Mouse (Mus musculus): ENCODE data around the gene Galns. TPM values are rescaled to one million over a fixed set of nuclear protein-coding genes. Genes with fewer than 3 reads are reported as not detected.

Galns gene
- total RNA-seq, 1 experiment from 2014 or later = 12.8 TPM

GRCm38 (mm10) chr8:122548331-122548730 lies 62.9 kb downstream of the Galns start:
- ATAC-seq (replicated peaks; ENCODE audit: low read depth, poor library complexity, severe bottlenecking) = no peak

- peak; percentile 78 for ATAC-seq (replicated peaks; ENCODE audit: low read depth, poor library complexity, severe bottlenecking)
Observed at GRCm38 (mm10) chr8:122547815-122548214, 63.4 kb downstream of the Galns start.

DNA sequence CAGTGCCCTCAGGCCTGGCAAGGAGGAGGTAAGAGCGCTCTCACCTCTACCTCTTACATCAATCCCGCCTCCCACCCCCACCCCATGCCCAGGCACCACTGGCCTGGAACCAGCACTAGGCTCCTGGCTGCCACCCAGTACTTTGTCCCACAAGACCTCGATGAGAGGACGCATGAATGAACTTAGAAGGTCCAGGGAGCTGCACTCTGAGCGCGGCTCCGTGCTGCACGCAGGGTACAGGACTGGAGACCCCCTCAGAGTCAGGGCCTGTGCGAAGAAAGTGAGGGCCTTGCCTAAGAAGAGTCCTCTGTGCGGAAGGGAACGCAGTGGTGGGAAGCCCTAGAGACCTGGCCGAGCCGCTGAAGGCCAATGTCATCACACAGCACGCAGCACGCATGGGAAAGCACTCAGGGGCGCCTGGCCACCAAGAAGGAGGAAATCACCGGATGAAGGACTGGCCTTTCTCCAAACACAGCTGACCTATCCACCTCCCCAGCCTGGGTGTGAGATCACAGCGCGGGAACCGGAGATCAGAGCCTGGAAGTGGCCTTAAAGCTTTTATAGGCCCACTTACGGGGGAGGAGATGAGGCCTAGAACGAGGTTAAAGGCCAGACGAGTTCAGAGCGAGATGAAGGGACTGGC lies 64.3 kb downstream of the Galns start:
- no peak for ATAC-seq (replicated peaks; ENCODE audit: low read depth, poor library complexity, severe bottlenecking)

DNA sequence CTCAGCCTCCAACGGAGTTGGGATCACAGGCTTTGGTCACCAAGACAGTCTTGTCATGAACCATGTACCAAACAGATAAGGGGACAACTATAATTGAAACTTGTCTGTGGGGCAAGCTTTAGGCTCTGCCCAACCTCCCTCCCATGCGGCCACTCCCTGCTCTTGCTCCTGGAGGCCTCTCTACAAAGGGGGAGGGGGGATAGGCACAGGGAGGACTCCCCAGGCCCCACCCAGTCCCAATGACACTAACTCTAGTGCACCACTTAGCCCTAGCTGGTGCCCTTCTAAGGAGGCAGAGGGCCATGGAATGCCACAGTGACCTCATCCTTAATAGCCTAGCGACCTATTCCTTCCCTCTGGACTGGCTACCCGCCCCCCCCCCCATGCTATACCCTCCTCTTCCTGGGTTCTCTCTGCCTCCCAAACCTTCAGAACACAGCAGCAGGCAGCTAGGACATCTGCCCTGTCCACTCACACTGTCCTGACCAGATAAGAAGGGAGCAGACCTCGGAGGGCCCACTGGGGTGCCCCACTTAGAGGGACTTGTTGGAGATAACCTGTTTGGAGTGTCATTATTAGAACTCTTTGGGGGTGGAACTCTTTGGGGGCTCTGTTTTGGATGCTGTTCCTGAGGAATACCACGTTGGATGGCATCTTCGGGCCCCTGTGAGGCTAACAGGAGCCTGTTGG lies 65.1 kb downstream of the Galns start:
- ATAC-seq (replicated peaks; ENCODE audit: low read depth, poor library complexity, severe bottlenecking) = no peak; the same call in 1 of the 2 replicates

DNA sequence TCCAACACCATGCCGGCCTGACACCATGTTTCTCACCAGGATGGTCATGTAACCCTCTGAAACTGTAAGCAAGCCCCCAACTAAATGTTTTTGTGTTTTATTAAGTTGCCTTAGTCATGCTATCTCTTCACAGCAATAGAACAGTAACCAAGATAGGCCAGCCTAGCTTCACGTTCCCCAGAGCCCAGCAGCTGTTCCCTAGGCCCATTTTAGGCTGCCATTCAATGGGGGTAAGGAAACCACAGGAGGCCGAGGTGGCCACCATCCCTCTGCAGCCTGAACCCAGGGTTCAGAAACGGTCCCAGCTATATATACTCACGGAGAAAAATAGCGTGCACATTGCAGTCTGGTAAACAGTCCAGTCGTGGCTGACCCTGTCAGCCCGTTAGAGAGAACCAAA lies 67.1 kb downstream of the Galns start:
- ATAC-seq (replicated peaks; ENCODE audit: low read depth, poor library complexity, severe bottlenecking) = no peak

DNA sequence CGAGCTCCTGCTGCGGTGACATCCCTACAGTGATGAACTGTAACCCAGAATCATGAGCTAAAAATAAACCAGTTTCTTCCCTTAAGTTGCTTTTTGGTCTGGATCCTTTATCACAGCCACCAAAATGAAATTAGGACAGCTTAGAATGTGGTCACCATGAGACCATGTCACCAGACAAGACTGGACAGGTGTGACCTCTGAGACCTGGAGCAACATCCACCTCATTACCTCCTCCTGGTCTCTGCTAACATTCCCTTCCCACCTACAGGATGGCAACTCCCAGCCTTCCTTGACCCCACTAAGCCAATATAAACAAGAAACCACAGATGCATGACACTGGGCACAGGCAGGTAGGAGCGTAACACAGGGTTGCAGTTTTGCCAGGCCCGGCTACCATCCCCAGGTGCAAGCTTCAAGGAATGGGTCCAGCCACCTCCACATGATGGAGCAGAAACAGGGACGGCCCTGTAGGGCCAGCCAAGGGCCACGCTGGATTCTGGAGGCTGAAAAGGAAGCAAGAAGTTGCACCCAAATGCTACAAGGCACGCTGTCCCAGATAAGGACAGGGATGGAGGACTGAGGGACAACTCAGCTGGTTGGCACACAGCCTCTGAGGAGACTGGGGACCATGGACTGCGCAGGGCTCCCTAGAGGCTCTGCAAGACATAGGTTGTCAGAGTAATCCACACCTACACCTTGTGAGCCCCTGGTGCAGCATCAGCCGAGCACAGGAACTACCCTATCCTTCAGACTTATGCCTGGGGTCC lies 72.8 kb downstream of the Galns start:
- no peak for ATAC-seq (replicated peaks; ENCODE audit: low read depth, poor library complexity, severe bottlenecking)

- peak; percentile 74 for ATAC-seq (replicated peaks; ENCODE audit: low read depth, poor library complexity, severe bottlenecking)
Observed at GRCm38 (mm10) chr8:122537812-122538211, 73.5 kb downstream of the Galns start.

DNA sequence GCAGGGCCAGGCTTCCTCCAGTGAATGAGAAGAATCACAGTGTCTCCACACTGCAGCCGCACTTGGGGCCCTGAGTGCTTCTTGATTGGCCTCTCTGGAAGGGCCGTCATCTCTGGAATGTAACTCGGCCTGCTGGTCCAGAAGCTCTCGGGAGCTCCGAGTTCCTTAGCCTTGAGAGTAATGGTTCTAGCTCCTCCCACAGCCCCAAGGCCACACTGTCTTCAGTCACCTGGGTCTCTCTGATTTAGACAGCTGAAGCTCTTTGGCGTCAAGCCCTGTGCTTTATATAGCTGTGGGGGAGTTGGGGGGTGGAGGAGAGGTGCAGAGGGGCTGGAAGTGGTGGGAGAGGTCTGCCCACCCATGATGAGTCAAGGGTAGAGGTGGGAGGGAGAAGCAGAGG lies 74.2 kb downstream of the Galns start:
- ATAC-seq (replicated peaks; ENCODE audit: low read depth, poor library complexity, severe bottlenecking) = no peak

GRCm38 (mm10) chr8:122531312-122531711 lies 80.0 kb downstream of the Galns start:
- no peak for ATAC-seq (replicated peaks; ENCODE audit: low read depth, poor library complexity, severe bottlenecking)

GRCm38 (mm10) chr8:122529159-122529558 lies 82.1 kb downstream of the Galns start:
- ATAC-seq (replicated peaks; ENCODE audit: low read depth, poor library complexity, severe bottlenecking) = no peak

Other genes with a start within 250 kb of the Galns start
- 68.9 and 81.0 TPM in 2 replicates for gene Zc3h18, start 234.9 kb downstream of the Galns start, total RNA-seq (2017)
- 0.96 TPM in 1 of 2 replicates, not detected in the other for gene Il17c, start 189.4 kb downstream of the Galns start, total RNA-seq (2017)
- 42.2 and 44.6 TPM in 2 replicates for gene Cyba, start 178.5 kb downstream of the Galns start, total RNA-seq (2017)
- 1.2 and 3.2 TPM in 2 replicates for gene Mvd, start 168.0 kb downstream of the Galns start, total RNA-seq (2017)
- gene Snai3, start 150.7 kb downstream of the Galns start, total RNA-seq (2017) = not detected in 2 replicates
- 28.9 and 31.6 TPM in 2 replicates for gene Rnf166, start 135.4 kb downstream of the Galns start, total RNA-seq (2017)
- gene Ctu2, start 135.3 kb downstream of the Galns start, total RNA-seq (2017) = 7.8 and 26.5 TPM in 2 replicates
- 19.4 and 22.3 TPM in 2 replicates for gene Piezo1, start 60.1 kb downstream of the Galns start, total RNA-seq (2017)
- gene Cdt1, start 43.4 kb downstream of the Galns start, total RNA-seq (2017) = 38.7 and 53.3 TPM in 2 replicates
- 72.1 and 79.3 TPM in 2 replicates for gene Aprt, start 34.6 kb downstream of the Galns start, total RNA-seq (2017)
- 12.8 TPM in 2 replicates for gene Trappc2l, start 177 bp upstream of the Galns start, total RNA-seq (2017)
- gene Pabpn1l, start 11.3 kb upstream of the Galns start, total RNA-seq (2017) = not detected in 2 replicates
- 9.0 and 28.2 TPM in 2 replicates for gene Cbfa2t3, start 87.6 kb upstream of the Galns start, total RNA-seq (2017)
- gene Acsf3, start 164.0 kb upstream of the Galns start, total RNA-seq (2017) = 7.3 and 7.9 TPM in 2 replicates
- gene Cdh15, start 236.5 kb upstream of the Galns start, total RNA-seq (2017) = not detected in 2 replicates

Data from common myeloid progenitor, adult 5-6 weeks (primary cell).